Mouse (Mus musculus): ENCODE results near the gene Thyn1. TPM values are rescaled to one million over a fixed set of nuclear protein-coding genes. Genes with fewer than 3 reads are reported as not detected.

Gene Thyn1
- polyA plus RNA-seq (2012; rRNA removed), result 26.1 and 26.4 TPM in 2 replicates

GRCm38 (mm10) chr9:26999461-27000395, at the start of gene Thyn1, which contains the start of gene Acad8:
TSS of gene Thyn1 (plus strand) at chr9:26999710.
TSS of gene Acad8 (minus strand) at chr9:26999566.
- DNase-seq (ENCODE audit: low read depth), result no peak

DNA sequence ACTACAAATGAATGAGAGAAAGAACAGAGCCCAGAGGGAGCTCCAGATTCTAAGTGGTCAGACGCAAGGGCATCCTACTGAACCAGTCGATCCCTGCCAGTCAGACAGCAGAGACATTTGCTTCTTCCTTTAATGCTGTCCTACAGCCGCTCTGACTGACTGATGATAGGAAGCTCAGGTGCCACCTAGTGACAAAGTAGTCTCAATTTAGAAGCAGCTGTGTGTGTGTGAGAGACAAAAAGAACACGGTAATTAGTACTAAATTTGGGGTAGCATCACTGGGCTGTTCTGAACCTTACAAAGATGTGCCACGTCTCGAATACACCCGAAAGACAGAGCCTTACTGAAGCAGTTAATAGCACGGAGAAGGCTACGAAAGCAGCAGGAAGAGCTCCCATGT, 21.8 kb upstream of the Thyn1 start:
- no peak for DNase-seq (ENCODE audit: low read depth)

DNA sequence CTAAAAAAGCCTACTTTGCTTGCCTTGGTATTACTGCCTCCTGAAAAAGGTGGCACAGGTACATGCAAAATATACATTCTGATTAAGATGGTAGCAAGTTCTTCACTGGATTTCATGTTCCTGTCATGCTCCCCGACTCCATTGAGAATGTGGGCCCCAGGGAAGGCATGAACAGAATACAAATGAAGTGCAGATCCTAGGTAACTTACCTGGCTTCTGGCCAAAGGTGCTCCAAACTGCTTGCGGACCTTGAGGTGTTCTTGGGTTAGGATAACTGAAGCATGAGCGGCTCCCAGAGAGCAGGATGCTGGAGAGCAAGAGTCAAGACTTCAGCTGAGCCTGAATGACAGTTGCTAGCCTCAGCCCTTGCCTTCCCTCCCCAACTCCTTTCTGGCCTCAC, 20.7 kb upstream of the Thyn1 start:
- DNase-seq (ENCODE audit: low read depth), result no peak

DNA sequence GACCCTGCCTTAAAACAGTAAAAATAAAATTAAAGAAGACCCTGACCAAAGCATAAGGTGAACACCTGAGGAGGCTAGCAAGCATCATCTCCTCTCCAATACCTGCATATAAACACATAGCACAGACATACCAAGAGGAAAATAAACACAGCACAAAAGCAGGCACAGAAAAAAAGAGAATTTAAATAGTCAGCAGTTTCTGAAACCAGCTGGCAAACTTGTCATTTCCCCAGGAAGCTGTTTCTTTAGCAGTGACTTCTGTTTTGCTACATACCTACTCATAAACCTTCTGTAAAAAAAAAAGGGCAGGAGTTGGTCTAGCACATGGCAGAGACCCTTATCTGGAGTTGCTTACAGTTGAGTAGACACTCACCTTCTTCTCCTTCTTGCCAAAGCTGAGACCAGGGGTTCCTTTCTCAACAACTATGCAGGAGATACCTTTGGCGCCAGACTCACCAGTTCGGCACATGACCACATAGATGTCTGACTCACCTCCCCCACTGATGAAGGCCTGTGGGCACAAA, 14.4 kb upstream of the Thyn1 start:
- DNase-seq (ENCODE audit: low read depth), result no peak

- DNase-seq (ENCODE audit: low read depth), result no peak
These were observed 13.7 kb upstream of the Thyn1 start for GRCm38 (mm10) chr9:26985668-26986277.

DNA sequence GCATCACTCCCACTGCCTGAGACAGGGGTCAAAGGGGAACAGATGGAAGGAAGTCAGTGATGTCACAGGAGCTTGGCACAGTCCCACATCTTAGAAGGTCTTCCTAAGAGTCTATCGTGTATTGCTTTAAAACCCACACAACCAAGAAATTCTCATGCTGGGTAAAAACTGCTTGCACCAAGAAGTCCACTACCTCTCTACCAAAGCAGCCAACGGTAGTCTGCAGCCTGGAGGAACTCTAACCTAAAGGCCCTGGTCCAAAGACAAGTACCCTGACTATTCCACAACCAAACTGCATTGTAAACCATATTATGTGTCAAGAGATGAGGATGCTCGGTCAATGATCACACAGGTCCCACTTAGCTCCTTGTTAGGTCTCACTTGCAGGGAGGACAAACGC, 9.3 kb upstream of the Thyn1 start:
- DNase-seq (ENCODE audit: low read depth), result no peak

DNA sequence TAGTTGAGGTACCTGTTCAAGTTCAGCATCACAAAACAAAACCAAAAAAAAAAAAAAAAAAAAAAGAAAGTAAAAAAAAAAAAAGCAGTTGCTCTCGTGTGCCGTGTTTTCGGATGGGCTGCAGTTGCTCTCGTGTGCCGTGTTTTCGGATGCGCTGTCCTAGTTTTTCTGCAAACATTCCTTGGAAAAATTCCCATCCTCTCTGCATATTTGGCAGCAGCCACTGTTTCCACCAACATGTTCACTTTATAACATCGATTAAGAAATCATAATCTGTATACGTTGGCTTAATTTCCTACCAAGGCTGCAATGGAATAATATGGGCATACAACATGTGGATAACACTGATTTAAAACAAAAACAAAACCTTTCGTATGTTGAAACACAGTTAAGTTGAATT, 6.4 kb upstream of the Thyn1 start:
- no peak for DNase-seq (ENCODE audit: low read depth)

DNA sequence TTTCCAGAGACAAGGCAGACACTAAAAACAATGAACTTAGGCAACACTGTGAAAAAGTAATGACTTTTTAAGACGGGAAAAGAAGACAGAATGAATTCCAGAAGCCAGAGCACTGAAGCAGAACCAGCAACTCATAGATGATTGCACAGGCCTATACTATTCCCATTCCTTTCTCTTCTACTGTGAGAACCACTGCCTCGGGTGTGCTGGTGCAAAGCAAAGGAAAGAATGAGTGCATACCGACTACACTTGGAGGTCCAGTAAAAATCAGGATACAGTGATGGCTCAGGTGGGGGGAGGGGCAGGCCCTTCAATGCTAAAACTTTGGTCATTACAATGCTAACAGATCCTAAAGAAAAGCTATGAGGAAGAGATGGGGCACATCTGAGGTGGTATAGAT, 5.6 kb upstream of the Thyn1 start:
- DNase-seq (ENCODE audit: low read depth), result no peak

GRCm38 (mm10) chr9:26997062-26997461, 2.4 kb upstream of the Thyn1 start:
- no peak for DNase-seq (ENCODE audit: low read depth)

DNA sequence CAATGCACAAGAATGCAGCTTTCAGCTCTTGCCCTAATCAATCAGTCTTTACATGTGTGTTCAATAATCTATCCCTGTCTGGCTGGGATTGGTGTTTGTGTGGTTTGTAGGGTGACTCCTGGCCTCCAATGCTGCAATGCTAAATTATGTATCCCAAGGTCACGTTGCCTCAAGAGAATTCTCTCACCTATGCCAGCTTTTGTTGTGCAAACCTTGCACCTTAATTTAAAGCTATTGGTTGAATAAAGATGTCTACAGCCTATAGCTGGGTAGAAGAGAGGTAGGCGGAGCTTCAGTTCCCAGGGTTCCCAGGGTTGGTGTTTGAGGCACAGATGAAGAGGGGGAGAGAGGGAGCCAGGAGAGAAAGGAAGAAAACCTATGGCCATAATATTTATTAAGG, 2.0 kb upstream of the Thyn1 start:
- no peak for DNase-seq (ENCODE audit: low read depth)

- DNase-seq (ENCODE audit: low read depth), result no peak
These were observed 645 bp upstream of the Thyn1 start for GRCm38 (mm10) chr9:26998669-26999460.

GRCm38 (mm10) chr9:27005231-27005630, 5.7 kb downstream of the Thyn1 start:
- no peak for DNase-seq (ENCODE audit: low read depth)

DNA sequence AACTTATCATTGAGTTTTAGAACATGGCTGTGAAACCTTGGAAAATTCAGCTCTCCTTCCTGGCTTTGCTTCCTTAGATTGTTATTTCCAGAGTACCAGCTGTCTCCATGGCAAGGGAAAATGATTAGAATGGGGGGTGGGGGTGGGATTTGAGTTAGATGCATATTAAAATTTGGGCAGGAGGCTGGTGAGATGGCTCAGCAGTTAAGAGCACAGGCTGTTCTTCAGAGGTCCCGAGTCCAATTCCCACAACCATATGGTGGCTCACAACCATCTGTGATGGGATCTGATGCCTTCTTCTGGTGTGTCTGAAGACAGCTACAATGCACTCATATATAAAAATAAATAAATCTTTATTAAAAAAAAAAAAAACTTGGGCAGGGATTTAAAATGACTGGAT, 6.4 kb downstream of the Thyn1 start:
- no peak for DNase-seq (ENCODE audit: low read depth)

- DNase-seq (ENCODE audit: low read depth), result no peak
These were observed 7.4 kb downstream of the Thyn1 start for GRCm38 (mm10) chr9:27006866-27007265.

DNA sequence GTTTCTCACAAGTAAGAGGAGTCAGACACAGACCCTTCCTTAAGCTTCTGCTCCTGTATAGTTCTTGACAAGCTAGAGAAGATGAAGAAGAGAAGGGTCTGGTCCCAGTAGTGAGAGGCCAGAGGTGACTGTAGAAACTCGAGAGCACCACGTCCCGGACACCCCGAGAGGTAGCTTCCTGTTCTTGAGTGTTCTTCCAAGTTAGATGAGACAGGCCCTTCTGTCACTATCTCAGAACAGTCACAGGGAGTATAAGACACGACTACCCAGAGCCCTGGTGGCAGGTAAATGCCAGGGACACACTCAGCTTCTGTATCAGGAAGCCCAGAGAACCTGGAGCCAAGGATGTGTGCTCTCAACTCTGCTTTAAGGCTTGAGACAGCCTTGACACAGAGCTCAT, 9.7 kb downstream of the Thyn1 start:
- DNase-seq (ENCODE audit: low read depth), result no peak

DNA sequence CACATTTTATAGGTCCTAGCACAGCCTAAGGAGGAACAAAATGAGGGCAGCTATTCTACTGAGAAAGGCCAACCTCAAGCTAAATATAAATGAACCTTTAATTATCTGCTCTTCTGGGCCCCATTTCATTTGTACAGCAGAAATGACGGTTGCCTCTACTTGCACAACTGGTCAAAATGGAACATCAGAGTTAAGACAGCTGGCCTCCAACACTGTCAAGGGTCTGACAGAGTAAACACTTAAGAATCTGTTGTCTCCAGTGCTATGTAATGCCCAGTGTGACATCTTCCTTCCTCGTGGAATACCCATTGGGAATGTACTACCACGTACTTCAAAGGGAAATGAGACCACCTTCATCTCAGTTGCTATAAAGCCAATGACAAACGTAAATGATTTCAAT, 12.1 kb downstream of the Thyn1 start:
- DNase-seq (ENCODE audit: low read depth), result no peak

- DNase-seq (ENCODE audit: low read depth), result no peak
These were observed 19.5 kb downstream of the Thyn1 start for GRCm38 (mm10) chr9:27018961-27019360.

DNA sequence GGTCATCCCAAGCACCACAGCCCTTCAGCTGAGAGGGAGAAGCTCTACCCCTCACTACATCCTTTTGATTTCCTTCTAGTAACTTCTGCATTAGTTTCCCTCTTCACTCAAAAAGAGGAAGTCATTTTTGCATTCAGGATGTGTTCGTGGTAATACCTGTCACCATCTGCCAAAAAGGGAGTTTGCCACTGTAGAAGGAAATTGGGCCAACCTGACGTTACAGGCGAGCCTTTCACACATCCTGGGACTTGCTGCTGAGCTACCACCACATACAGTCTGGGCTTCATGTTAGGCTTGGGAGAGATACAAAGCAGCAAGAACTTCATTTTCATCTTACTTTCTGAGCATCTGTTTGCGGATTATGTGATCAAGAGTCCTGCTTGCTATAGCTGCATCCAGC, 24.2 kb downstream of the Thyn1 start:
- DNase-seq (ENCODE audit: low read depth), result no peak

GRCm38 (mm10) chr9:27026708-27027107, 27.2 kb downstream of the Thyn1 start:
- DNase-seq (ENCODE audit: low read depth), result no peak

DNA sequence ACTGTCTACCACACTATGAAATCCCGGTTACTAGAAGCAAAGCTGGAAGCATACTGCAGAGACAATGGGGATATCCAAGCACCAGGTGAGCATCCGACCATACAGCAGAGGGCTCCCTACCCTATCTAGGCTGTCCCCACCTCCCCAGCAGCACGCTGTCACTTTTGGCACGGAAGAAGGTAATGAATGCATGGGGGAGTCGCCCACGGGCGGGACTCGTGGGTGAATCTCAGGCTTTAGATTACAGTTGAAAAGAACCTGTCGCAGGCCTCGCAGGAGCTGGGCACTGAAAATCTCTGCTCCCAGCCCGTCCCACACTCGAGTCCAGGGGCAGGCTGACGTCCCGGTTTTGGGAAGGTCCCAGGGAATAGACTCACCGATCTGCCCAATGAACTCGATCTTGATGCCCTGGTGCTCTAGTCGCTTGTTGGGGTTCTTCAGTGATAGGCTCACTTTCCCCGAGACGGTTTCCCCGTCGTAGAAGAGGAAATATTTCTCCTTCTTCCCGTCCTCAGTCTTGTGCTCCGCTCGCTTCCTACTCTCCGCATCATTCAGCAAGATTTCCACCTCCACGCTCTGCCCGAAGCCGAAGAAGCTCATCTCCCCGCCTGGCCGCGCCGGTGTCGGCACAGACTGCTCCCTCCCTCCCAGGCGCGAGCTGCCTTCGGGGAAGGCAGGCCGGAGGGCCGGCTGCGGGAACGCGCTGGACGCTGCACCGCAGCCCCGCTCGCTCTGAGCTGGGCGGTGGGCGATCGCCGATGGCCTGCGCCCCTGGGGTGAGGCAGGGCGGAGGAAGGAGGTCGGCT, 29.7 kb downstream of the Thyn1 start:
- no peak for DNase-seq (ENCODE audit: low read depth)
